Mouse (Mus musculus): ENCODE results near the gene Hsf5. TPM values are rescaled to one million over a fixed set of nuclear protein-coding genes. Genes with fewer than 3 reads are reported as not detected.

The Hsf5 gene
- total and polyA plus RNA-seq, 3 experiments, result 0.02 to 0.05 TPM; not detected in 1

- 87% methylated on average over 5 of the region's 5 CpGs for WGBS
- H3K4me3 ChIP-seq, result no peak overlapping the region
Measured at GRCm38 (mm10) chr11:87587211-87587874, 29.6 kb upstream of the Hsf5 start.

DNA sequence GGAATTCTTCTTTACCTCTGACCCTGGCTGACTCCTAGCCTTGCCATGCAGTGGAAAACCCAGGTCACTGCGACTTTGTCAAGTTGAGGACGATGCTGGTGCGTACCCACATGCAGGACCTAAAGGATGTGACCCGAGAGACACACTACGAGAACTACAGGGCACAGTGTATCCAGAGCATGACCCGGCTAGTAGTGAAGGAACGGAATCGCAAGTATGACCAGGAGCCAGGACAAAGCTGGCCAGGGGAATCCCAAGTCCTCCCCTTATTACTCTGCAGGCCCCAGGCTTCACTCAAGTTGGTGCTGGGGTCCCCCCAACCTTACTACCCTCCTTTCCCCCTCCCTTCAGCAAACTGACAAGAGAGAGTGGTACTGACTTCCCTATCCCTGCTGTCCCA, 27.4 kb upstream of the Hsf5 start:
- Histone ChIP-seq H3K27ac (peak overlapping the region; percentile 97), H3K79me2 (replicated peaks; ENCODE audit: control insufficient read depth, insufficient read depth, low read length) (no peaks in the 10 kb centered on the region), H3K9ac (ENCODE audit: low read depth, low read length) (no peak overlapping the region; the same call in 1 of the 2 replicates), H3K36me3 (ENCODE audit: control insufficient read depth, insufficient read depth, low read length) (peaks cover 9% of the 10 kb centered on the region), H3K4me1 (ENCODE audit: control insufficient read depth, insufficient read depth, low read length) (peaks cover 12% of the 10 kb centered on the region), H3K4me3 (no peak overlapping the region), H3K27me3 (ENCODE audit: control insufficient read depth, insufficient read depth, low read length) (no peaks in the 10 kb centered on the region)
- TF ChIP-seq EP300 (IDR thresholded peaks at IDR 0.05; ENCODE audit: insufficient read depth, low read depth, low read length) (no peak), POLR2A (IDR thresholded peaks at IDR 0.05; ENCODE audit: insufficient read depth, low read depth, low read length) (no peak), CTCF (IDR thresholded peaks at IDR 0.05) (no peak)
- intact Hi-C loops (cut with DNase I), result loop anchor here (5.0 kb wide), 2 partner anchors 167 to 372 kb away; no protein-coding TSS in a partner anchor
- DNase-seq, result no peak
- WGBS, result 74% methylated on average over 8 of the region's 8 CpGs

More at GRCm38 (mm10) chr11:87587211-87587874, 29.6 kb upstream of the Hsf5 start:
- Histone ChIP-seq H3K79me2 (replicated peaks; ENCODE audit: control insufficient read depth, insufficient read depth, low read length) (no peaks in the 10 kb centered on the region), H3K27me3 (ENCODE audit: control insufficient read depth, insufficient read depth, low read length) (no peaks in the 10 kb centered on the region), H3K9ac (ENCODE audit: low read depth, low read length) (no peak overlapping the region), H3K4me1 (ENCODE audit: control insufficient read depth, insufficient read depth, low read length) (peaks cover 17% of the 10 kb centered on the region), H3K27ac (no peak overlapping the region), H3K36me3 (ENCODE audit: control insufficient read depth, insufficient read depth, low read length) (peaks cover 14% of the 10 kb centered on the region)
- DNase-seq, result no peak
- intact Hi-C loops (cut with DNase I), result no loop called here
- TF ChIP-seq EP300 (IDR thresholded peaks at IDR 0.05; ENCODE audit: insufficient read depth, low read depth, low read length), result no peak

DNA sequence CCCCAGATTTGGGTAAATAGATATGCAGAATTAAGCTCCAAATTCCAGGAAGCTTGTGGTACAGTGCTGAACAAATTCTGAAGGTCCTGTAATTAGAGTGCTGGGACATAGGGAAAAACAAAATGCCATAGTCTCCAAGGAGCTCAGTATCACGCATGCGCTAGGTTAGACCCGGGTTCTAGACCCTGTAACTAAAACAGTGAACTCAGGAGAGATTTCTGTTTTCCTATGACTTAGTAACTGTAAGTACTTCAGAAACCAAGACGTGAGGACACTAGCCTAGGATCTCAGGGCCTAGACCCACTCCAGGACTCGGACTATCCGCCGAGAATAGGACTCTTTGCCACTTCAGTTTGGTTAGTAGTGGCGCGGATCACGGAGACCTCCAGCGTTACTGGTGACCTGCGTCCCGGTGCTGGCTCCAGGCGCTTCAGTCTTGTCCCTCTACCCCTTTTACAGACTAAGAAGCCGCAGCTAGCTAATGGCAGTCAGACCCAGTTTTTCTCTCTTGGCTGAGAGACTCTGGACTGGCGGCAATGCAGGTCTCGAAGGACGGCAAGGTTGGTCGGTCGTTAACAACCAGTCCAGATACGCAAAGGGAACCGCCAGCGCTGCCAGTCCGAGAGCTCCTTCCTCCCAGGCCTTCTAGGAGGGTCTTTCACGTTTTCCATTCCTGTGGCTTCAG, 26.0 kb upstream of the Hsf5 start:
- Histone ChIP-seq H3K4me3 (peak overlapping the region; percentile 81), H3K27me3 (ENCODE audit: control insufficient read depth, insufficient read depth, low read length) (no peaks in the 10 kb centered on the region), H3K9ac (ENCODE audit: low read depth, low read length) (peak overlapping the region; percentile 85), H3K36me3 (ENCODE audit: control insufficient read depth, insufficient read depth, low read length) (peaks cover 9% of the 10 kb centered on the region), H3K79me2 (replicated peaks; ENCODE audit: control insufficient read depth, insufficient read depth, low read length) (no peaks in the 10 kb centered on the region), H3K27ac (peak overlapping the region; percentile 97), H3K4me1 (ENCODE audit: control insufficient read depth, insufficient read depth, low read length) (peaks cover 13% of the 10 kb centered on the region)
- no peak for TF ChIP-seq CTCF (IDR thresholded peaks at IDR 0.05)
- TF ChIP-seq EP300 (IDR thresholded peaks at IDR 0.05; ENCODE audit: insufficient read depth, low read depth, low read length), result no peak
- no peak for TF ChIP-seq POLR2A (IDR thresholded peaks at IDR 0.05; ENCODE audit: insufficient read depth, low read depth, low read length)
- peak; percentile 54 to 73 for DNase-seq
- intact Hi-C loops (cut with DNase I), result loop anchor here (5.0 kb wide), 2 partner anchors 169 to 374 kb away; no protein-coding TSS in a partner anchor
- WGBS, result 1% methylated on average over 25 of the region's 25 CpGs

- Histone ChIP-seq H3K27me3 (ENCODE audit: control insufficient read depth, insufficient read depth, low read length) (no peaks in the 10 kb centered on the region), H3K4me1 (ENCODE audit: control insufficient read depth, insufficient read depth, low read length) (peaks cover 14% of the 10 kb centered on the region), H3K4me3 (peak within 1 kb of the TSS; percentile 81), H3K79me2 (replicated peaks; ENCODE audit: control insufficient read depth, insufficient read depth, low read length) (no peaks in the 10 kb centered on the region), H3K27ac (peak within 1 kb of the TSS; percentile 99), H3K36me3 (ENCODE audit: control insufficient read depth, insufficient read depth, low read length) (peaks cover 9% of the 10 kb centered on the region), H3K9ac (ENCODE audit: low read depth, low read length) (peak within 1 kb of the TSS; percentile 85)
- intact Hi-C loops (cut with DNase I), result loop anchor here (5.0 kb wide), 2 partner anchors 169 to 374 kb away; no protein-coding TSS in a partner anchor
- DNase-seq, result peak; percentile 97 to 100
- TF ChIP-seq POLR2A (IDR thresholded peaks at IDR 0.05; ENCODE audit: insufficient read depth, low read depth, low read length), result peak; percentile 99
- peak; percentile 89 for TF ChIP-seq EP300 (IDR thresholded peaks at IDR 0.05; ENCODE audit: insufficient read depth, low read depth, low read length)
- TF ChIP-seq CTCF (IDR thresholded peaks at IDR 0.05), result peak; percentile 32
- WGBS, result under 1% methylated on average over 61 of the region's 61 CpGs
Measured at GRCm38 (mm10) chr11:87591526-87592353, 25.2 kb upstream of the Hsf5 start, which contains the start of gene Mtmr4. Gene Mtmr4, plus strand, starts transcription at chr11:87592162.

GRCm38 (mm10) chr11:87592354-87592695, 24.6 kb upstream of the Hsf5 start:
- intact Hi-C loops (cut with DNase I), result loop anchor here (5.0 kb wide), 2 partner anchors 170 to 375 kb away; no protein-coding TSS in a partner anchor
- no peak for DNase-seq
- Histone ChIP-seq H3K4me1 (ENCODE audit: control insufficient read depth, insufficient read depth, low read length) (peaks cover 14% of the 10 kb centered on the region), H3K79me2 (replicated peaks; ENCODE audit: control insufficient read depth, insufficient read depth, low read length) (no peaks in the 10 kb centered on the region), H3K9ac (ENCODE audit: low read depth, low read length) (peak overlapping the region; percentile 74), H3K27ac (peak overlapping the region; percentile 99), H3K27me3 (ENCODE audit: control insufficient read depth, insufficient read depth, low read length) (no peaks in the 10 kb centered on the region), H3K4me3 (peak overlapping the region; percentile 66), H3K36me3 (ENCODE audit: control insufficient read depth, insufficient read depth, low read length) (peaks cover 9% of the 10 kb centered on the region)
- WGBS, result 0% methylated on average over 15 of the region's 15 CpGs
- TF ChIP-seq CTCF (IDR thresholded peaks at IDR 0.05), result peak; percentile 52
- TF ChIP-seq EP300 (IDR thresholded peaks at IDR 0.05; ENCODE audit: insufficient read depth, low read depth, low read length), result no peak
